Mouse (Mus musculus): Measurements from ENCODE around the gene Polr3b. TPM values are rescaled to one million over a fixed set of nuclear protein-coding genes. Genes with fewer than 3 reads are reported as not detected.

The Polr3b gene
- 15.3 and 16.4 TPM in 2 replicates for polyA plus RNA-seq (2012; rRNA removed)

DNA sequence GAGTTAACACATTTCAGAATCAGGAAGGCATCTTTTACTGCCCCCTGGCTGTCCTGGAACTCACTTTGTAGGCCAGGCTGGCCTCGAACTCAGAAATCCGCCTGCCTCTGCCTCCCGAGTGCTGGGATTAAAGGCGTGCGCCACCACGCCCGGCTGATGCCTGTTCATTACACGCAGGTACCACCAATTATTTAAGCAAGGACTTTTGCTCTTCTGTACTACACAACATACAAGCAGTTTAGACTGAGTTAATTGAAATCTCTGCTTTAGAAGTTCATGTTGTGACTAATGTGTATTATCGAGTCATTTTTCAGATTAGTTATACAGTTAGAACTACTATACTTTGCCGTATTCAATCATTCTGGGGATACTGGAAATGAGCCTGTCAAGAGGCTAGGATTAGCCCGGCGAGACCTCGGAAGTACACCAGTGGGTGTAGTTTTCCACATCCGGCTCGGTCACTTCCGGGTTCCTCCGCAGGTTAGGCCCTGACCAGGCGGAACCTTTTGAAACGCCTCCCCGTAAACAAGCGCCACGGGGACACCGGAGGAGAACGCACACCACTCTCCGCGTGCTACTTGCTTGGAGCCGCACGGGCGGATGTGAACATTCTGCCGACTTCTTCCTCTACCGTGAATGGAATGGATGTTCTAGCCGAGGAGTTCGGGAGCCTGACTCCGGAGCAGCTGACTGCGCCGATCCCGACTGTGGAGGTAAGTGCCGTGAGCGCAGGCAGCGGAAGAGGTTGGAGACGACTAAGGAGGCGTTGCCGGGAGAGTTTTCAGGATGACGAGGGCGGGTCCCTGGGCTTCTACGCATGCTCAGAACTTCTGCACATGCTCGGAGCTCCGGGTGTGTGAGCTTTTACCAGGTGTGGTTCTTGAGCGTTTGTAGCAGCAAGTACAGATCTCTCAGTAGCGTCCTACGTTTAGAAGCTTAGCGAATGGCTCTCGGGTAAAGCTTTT, at the start of gene Polr3b:
Polr3b (plus strand) TSS at position 467 of the 965 bp plus-strand sequence.

DNA sequence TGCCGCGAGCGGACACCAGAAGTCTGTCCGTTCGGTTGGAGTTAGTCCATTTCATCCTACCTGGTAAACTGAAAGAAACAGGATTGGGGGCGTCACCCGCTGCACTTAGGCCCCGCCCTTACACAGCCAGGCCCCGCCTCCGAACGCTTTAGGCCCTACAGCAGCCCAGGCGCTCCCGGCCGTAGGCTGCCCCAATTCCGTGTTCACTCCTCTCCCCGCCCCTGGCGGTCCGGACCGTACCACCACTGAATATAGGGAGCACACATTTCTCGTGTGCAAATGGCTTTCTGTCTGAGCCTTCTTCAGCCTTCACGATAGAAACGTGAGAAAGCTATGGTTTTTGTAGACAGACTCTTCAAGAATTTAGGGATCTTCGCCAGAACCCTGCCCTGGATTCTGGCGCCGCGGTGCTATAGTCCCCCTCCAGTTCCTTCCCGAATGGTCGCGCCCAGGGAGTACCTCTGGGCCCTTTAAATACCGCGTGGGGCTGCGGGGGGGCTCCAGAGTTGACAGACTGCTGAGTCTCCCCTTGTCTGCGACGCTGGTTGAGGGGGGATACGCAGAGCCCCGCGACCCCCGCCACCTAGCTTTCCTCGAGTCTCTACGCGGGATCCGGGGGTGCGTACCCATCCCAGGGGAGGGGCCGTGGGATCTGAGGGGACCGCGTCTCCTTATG, 45.6 kb upstream of the Polr3b start, which contains the start of gene Tcp11l2:
Tcp11l2 (plus strand) TSS at position 232 of the 676 bp plus-strand sequence.

DNA sequence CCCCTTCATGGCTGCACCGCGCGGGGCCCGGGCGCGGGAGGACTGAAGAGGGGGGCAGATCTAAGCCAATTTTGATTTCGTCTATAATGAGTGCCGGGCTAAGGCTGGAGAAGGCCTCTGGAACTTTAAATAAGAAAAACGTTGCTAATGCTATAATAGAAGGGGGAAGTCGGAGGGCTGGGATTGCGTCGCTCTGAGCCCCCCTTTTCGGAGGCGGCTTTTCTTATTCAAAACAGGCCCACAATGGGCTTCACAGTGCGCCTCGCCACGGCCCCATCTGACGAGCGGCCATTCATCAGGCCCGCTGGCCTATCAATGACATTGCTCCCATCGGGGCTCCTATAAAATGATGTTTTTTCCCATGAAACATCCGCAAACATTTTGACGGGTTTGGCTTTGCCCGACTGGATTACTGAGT, 133.7 kb downstream of the Polr3b start, which contains the start of gene Rfx4:
Rfx4 (plus strand) TSS at position 277 of the 418 bp plus-strand sequence.

Other genes starting within 250 kb of the Polr3b start
- gene Nuak1, start 181.7 kb upstream of the Polr3b start, polyA plus RNA-seq (2012; rRNA removed): 16.9 and 17.4 TPM in 2 replicates
- gene Ckap4, start 88.2 kb upstream of the Polr3b start, polyA plus RNA-seq (2012; rRNA removed): 70.2 and 71.6 TPM in 2 replicates
- gene Tcp11l2, start 45.7 kb upstream of the Polr3b start, polyA plus RNA-seq (2012; rRNA removed): 5.7 and 5.8 TPM in 2 replicates
- 29.6 and 35.3 TPM in 2 replicates for gene Rfx4, start 133.8 kb downstream of the Polr3b start, polyA plus RNA-seq (2012; rRNA removed)